Mouse (Mus musculus) c-Kit-positive CD71-positive TER-119-negative erythroid progenitor cells, embryonic 14.5 days (primary cell): ENCODE results near the gene Cdkal1.

ENCODE experiments used
- DNase-seq: peaks from one replicate; pipeline ENCODE4 v3.0.0-alpha.2; 2013; ENCODE audit warnings: low read depth

Gene Cdkal1

DNA sequence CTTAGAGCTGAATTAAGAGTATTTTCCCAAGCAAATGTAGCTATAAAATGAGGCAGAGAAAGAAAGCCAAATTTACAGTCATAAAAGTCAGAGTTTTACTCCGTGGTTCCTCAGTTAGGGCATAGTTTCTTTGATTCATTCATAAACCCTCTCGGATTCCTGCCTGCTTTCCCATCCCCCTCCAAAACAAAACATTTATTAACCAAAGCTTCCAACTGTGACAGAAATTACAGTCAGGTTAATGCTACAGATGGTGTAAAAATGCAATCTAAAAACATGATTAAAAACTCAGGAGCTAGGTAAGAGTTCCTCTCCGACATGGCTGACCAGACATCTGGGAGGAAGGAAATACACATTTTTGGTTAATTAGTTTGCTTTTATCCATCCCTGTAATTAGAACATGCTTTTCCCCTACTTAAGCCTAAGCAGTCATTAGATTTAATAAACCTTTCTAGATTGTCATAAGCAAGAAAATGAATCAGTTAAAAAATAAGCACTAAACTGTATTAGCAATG, 452.9 kb downstream of the Cdkal1 start:
- no peak for DNase-seq

DNA sequence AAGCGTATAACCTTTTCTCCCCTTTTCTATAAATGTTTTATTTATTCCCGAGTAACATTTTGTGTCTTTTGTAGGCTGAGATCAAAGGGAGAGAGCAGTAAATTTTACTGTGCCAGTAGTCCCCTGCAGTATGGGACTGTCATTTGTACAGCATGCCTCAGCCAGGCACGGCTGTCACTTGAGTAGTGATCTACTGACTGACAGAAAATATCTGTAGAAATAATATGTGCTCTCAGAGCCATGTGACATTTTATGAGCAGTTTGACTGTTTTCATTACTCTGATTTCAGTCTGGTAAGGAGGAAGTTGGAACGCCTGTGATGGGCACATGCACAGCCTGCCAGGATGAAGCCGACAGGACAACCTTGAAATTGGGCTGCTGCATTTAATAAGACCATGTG, 455.6 kb downstream of the Cdkal1 start:
- DNase-seq = no peak

GRCm38 (mm10) chr13:29398456-29398855, 457.0 kb downstream of the Cdkal1 start:
- no peak for DNase-seq

DNA sequence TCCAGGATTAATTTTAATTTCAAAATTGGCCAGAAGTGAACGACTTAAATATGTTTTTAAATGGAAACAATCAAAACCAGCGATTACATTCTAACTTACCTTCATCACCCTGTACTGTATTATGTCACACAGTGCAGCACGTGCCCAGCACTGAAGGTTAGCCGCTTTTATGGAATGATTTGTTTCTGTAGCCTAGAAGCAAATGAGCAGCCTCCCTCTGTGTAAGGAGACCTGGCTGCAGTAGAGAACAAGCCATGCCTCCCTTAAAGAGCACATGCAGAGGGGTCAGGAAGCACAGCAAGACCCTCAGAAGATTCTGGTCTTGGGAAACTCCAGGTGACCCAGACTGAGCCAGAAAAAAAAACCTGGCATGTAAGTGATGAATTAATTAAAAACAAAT, 459.8 kb downstream of the Cdkal1 start:
- no peak for DNase-seq

DNA sequence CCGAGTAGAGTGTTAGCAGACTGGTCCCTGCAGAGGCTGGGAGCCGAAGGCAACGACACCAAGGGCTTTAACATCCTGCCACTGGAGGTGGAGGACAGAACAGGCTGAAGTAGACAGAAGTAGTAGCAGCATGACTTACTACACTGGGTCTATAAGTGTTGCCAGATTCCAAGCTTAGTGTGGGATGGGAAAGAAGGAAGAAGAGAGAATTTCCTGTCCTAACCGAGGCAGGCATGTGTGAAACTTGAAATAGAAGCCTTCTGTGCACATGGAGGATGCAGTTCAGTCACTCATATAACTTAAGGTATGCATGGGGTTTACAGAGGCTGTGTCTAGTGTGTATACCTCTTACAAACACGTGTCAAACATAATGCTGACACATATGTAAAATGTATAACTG, 465.4 kb downstream of the Cdkal1 start:
- no peak for DNase-seq

- DNase-seq = no peak
These were observed 466.6 kb downstream of the Cdkal1 start for GRCm38 (mm10) chr13:29388918-29389317.

- DNase-seq = no peak
These were observed 477.9 kb downstream of the Cdkal1 start for GRCm38 (mm10) chr13:29377572-29377971.

- DNase-seq = no peak
These were observed 483.6 kb downstream of the Cdkal1 start for GRCm38 (mm10) chr13:29371916-29372315.

GRCm38 (mm10) chr13:29371466-29371771, 484.1 kb downstream of the Cdkal1 start:
- DNase-seq = no peak

DNA sequence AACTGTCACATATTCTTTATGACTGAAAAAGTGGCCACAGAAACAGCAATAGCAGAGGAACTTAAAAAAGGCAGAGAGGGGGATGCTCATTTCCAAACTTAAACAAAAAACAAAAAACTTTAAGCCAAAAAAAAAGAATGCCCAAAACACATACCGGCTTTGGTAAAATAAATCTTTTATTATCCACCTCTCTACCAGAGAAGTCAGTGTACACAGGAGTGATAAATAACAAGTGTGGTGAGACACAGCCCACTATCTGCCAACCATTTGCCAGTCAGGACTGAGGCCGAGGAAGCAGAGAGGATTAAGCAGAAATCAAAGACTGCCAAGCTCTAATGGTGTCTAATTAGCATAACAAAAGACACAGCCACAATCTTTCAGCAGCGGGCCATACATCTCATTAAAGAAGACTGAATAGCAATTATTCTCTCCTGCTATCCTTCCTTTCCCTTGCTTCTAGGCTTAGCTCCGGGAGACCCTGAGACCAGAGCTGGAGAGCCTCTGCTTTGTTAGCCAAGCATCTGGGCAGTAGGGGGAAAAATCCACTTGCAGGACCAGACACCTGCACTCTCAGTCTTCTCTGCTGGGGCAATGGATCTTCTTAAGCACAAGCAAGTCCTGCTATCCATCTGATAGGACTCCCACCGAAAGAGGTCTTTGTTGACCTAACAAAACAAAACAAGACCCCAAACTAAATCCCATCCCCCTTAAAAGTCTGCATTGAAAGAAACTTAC, 484.6 kb downstream of the Cdkal1 start:
- no peak for DNase-seq

DNA sequence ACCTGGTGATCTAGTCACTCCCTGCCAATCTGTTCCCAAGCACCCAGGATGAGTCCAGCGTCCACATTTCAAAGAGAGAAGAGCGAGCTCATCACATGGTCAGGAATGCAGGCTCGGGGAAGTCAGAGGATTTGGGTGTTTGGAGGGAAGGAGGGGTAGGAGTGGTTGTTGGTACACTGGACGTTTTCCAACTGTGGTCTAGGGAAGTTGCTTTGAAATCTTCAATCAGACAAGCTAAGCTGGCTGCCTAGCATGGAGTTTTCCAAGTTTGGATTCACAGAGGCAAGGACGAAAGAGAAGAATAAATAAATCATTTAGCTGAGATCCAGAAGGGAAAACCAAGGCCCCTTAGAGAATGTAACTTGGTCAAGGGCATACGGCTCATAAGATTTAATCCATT, 486.7 kb downstream of the Cdkal1 start:
- DNase-seq = no peak

- DNase-seq = no peak
These were observed 490.4 kb downstream of the Cdkal1 start for GRCm38 (mm10) chr13:29364901-29365625.

GRCm38 (mm10) chr13:29364009-29364408, 491.5 kb downstream of the Cdkal1 start:
- no peak for DNase-seq

GRCm38 (mm10) chr13:29361842-29362241, 493.6 kb downstream of the Cdkal1 start:
- DNase-seq = no peak

DNA sequence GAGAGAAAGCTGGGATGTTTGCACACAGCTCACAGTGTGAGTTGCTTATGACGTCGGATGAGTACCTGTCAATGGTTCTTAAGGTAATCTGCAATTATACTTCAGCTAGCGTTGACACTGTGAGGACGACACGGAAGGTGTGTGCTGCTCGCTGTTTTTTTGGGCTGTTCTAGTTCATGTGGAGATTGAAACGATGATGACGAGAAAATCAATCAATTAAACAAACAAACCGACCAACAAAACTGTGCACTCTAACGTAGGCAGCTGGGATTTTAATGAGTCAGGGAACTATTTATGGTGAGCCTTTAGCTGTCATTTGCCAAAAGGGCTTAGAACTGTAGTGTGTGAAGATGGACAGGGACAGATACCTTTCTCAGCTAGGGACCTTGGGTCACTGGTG, 494.6 kb downstream of the Cdkal1 start:
- no peak for DNase-seq

DNA sequence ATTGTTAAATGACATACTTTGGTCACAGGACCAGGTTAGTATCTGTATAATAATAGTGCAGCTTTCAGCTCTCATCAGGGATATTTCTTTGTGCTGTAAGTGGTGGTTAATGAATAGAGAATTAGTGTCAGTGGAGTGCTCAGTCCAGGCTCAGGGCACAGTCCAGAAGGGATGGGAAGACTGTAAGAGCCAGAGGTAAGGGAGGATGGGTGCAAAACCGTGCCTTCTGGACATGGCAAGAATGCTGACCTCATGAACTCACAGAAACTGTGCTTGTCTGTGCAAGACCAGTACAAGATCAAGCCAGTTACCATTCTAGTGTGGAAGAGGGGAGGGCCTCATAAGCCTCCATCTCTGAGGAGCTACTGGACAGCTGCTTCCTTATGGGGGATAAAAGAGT, 496.1 kb downstream of the Cdkal1 start:
- DNase-seq = no peak

DNA sequence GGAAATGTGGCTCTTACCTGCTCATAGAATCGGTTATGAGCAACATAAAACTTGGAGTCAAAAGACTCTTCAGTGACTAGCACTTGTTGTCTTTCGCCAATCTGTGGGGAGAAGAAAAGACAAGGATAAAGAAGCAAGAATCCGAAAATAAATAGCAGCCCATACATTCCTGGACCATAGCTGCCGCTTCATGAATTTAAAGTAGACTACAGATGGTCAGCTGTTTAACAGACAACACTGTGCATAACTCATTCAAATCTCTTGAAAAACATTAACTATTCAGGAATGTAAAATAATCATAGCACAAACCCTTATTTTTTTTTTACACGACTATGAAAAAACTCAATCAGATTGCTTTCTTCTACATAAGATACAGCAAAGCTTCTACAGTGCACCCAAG, 498.0 kb downstream of the Cdkal1 start:
- DNase-seq = no peak

DNA sequence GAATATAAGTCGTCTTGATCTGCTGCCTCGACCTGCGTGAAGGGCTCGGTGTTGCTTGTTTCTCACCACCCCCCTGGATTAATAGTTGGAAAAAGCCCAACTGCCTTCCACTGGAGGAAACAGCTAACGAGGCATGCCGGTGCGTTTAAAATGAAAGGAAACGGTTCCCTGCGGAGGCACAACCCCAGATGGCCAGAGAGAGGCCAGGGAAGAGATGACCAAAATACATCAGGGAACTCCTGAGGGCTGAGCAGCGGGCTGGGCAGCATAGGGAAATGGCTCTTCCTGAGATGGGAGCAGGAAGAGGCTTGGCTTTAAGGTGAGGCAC, 499.4 kb downstream of the Cdkal1 start:
- no peak for DNase-seq

GRCm38 (mm10) chr13:29355484-29356157, 499.9 kb downstream of the Cdkal1 start:
- no peak for DNase-seq

DNA sequence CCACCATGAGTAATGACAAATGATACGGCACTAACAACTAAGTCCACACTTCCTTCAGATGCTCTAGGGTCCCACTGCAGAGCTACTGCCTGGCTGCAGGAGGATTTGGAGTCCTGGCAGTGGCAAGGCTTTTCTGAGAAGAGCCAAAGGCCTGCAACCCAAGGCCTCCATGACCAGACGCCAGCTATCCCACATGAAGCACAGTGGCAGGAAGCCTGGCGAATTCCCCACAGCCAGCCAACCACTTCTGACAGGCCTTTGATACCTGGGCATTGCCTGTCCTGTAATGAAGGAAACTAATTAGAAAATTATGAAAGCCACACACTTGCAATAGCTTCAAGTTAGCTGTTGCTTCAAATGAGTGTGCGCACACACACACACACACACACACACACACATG, 500.5 kb downstream of the Cdkal1 start:
- DNase-seq = no peak

- no peak for DNase-seq
These were observed 501.5 kb downstream of the Cdkal1 start for GRCm38 (mm10) chr13:29353888-29354415.

- DNase-seq = no peak
These were observed 504.3 kb downstream of the Cdkal1 start for GRCm38 (mm10) chr13:29351023-29351684.
